11 mouse cellular contexts compared by ENCODE assay signal in genomic region chr5:151126608-151127005, GRCm38 (mm10).
DNase-seq lines count a peak whose midpoint lies in the region; ATAC-seq and TF ChIP-seq lines count a peak whose summit lies in the region.
"Had no signal": no experiment of that assay in that cellular context is flagged by ENCODE, and none has a peak within 500 bp of the region (broad histone marks: within the 10 kb centered on the region; RNA-seq: fewer than 3 reads in every experiment).

No protein-coding gene starts in this region.

- no peaks in the 10 kb centered on the region for H3K36me3 ChIP-seq in hindbrain, embryonic 13.5 days
- H3K36me3 ChIP-seq in hindbrain, embryonic 10.5 days = no peaks in the 10 kb centered on the region
- H3K36me3 ChIP-seq in intestine, embryonic 14.5 days (ENCODE audit: control insufficient read depth, insufficient read depth, low read length) = no peaks in the 10 kb centered on the region
- H3K36me3 ChIP-seq in small intestine, adult 2 months (ENCODE audit: control insufficient read depth, insufficient read depth, low read length) = no peaks in the 10 kb centered on the region
- H3K36me3 ChIP-seq: forebrain, embryonic 10.5 days had no signal

- ATAC-seq in hindbrain, embryonic 13.5 days (ENCODE audit: low FRiP score) = no peak
- no peak for ATAC-seq in intestine, embryonic 14.5 days (replicated peaks; ENCODE audit: low FRiP score, low TSS enrichment, low read depth)
- ATAC-seq: CD4-positive, CD25-positive, alpha-beta regulatory T cell, adult 4 months had no signal

- H3K4me1 ChIP-seq in hindbrain, embryonic 13.5 days (replicated peaks) = peaks cover 16% of the 10 kb centered on the region
- H3K4me1 ChIP-seq in hindbrain, embryonic 10.5 days (replicated peaks) = 0 out of 2 replicates have a peak, but pooled peaks cover 7% of the 10 kb centered on the region
- H3K4me1 ChIP-seq in lung, adult 2 months (ENCODE audit: control insufficient read depth, insufficient read depth, low read length) = peaks cover 8% of the 10 kb centered on the region
- peaks cover 10% of the 10 kb centered on the region; the same call in 1 of the 2 replicates for H3K4me1 ChIP-seq in intestine, embryonic 14.5 days (replicated peaks; ENCODE audit: control insufficient read depth, insufficient read depth, low read length)
- H3K4me1 ChIP-seq in small intestine, adult 2 months (ENCODE audit: control insufficient read depth, insufficient read depth, insufficient read length, low read length) = no peaks in the 10 kb centered on the region

- TF ChIP-seq CTCF in lung, adult 2 months (IDR thresholded peaks at IDR 0.05; ENCODE audit: insufficient read depth, low read length) = no peak
- TF ChIP-seq CTCF in small intestine, adult 2 months (IDR thresholded peaks at IDR 0.05; ENCODE audit: extremely low read depth, insufficient read length, insufficient replicate concordance, low read depth, low read length) = no peak

- H3K27ac ChIP-seq in hindbrain, embryonic 13.5 days = no peak overlapping the region
- no peak overlapping the region for H3K27ac ChIP-seq in hindbrain, embryonic 10.5 days
- peak overlapping the region; percentile 87 for H3K27ac ChIP-seq in intestine, embryonic 14.5 days (ENCODE audit: low read depth)
- peak overlapping the region; percentile 63; the same call in 1 of the 2 replicates for H3K27ac ChIP-seq in small intestine, adult 2 months (ENCODE audit: insufficient read depth, low read depth, low read length)

- H3K4me3 ChIP-seq in hindbrain, embryonic 13.5 days = no peak overlapping the region
- H3K4me3 ChIP-seq in hindbrain, embryonic 10.5 days = no peak overlapping the region
- H3K4me3 ChIP-seq in lung, adult 2 months (replicated peaks; ENCODE audit: extremely low read depth, low read depth, low read length) = peak overlapping the region; percentile 37
- peak overlapping the region; percentile 39 for H3K4me3 ChIP-seq in intestine, embryonic 14.5 days (ENCODE audit: low read depth, low read length)
- H3K4me3 ChIP-seq in small intestine, adult 2 months (ENCODE audit: low read depth, low read length) = peak overlapping the region; percentile 34; the same call in 1 of the 2 replicates
- H3K4me3 ChIP-seq: forebrain, embryonic 10.5 days had no signal

- WGBS in hindbrain, embryonic 13.5 days = 72% methylated on average over 10 of the region's 10 CpGs
- WGBS in hindbrain, embryonic 10.5 days = 87% methylated on average over 10 of the region's 10 CpGs
- WGBS in lung, adult 2 months = 69% methylated on average over 10 of the region's 10 CpGs
- WGBS in intestine, embryonic 14.5 days = 35% methylated on average over 10 of the region's 10 CpGs
- 72% methylated on average over 10 of the region's 10 CpGs for WGBS in small intestine, adult 2 months

- H3K9ac ChIP-seq in hindbrain, embryonic 13.5 days = no peak overlapping the region
- peak overlapping the region; percentile 51 for H3K9ac ChIP-seq in intestine, embryonic 14.5 days (ENCODE audit: low read length)

- no peak for DNase-seq in hindbrain, embryonic 10.5 days (ENCODE audit: low spot score)
- DNase-seq in lung, adult 2 months = no peak
- no peak for DNase-seq in lung, postnatal 4 days
- DNase-seq in intestine, embryonic 14.5 days (ENCODE audit: low spot score) = no peak
- DNase-seq in gastrocnemius, postnatal 36 days = no peak
- no peak for DNase-seq in adrenal gland, adult (ENCODE audit: inconsistent age in 2 of 2, low spot score in 1 of 2)
- DNase-seq: adrenal gland, adult 2 months had no signal

- no peak for TF ChIP-seq POLR2A in lung, adult 2 months (IDR thresholded peaks at IDR 0.05; ENCODE audit: borderline replicate concordance, extremely low read depth, low read depth, low read length)
- TF ChIP-seq POLR2A in small intestine, adult 2 months (IDR thresholded peaks at IDR 0.05; ENCODE audit: low read depth, low read length) = no peak

- intact Hi-C loops in gastrocnemius, postnatal 36 days (cut with DNase I) = no loop called here

- H3K9me3 ChIP-seq in hindbrain, embryonic 13.5 days = no peaks in the 10 kb centered on the region
- H3K9me3 ChIP-seq in hindbrain, embryonic 10.5 days = no peaks in the 10 kb centered on the region
- no peaks in the 10 kb centered on the region for H3K9me3 ChIP-seq in intestine, embryonic 14.5 days (ENCODE audit: control insufficient read depth, low read length)
- H3K9me3 ChIP-seq: forebrain, embryonic 10.5 days had no signal

- peak overlapping the region; percentile 18; the same call in 1 of the 2 replicates for H3K4me2 ChIP-seq in hindbrain, embryonic 13.5 days
- peak overlapping the region; percentile 51 for H3K4me2 ChIP-seq in intestine, embryonic 14.5 days (ENCODE audit: low read length)

- no peaks in the 10 kb centered on the region for H3K27me3 ChIP-seq in hindbrain, embryonic 13.5 days
- H3K27me3 ChIP-seq in hindbrain, embryonic 10.5 days (ENCODE audit: insufficient read depth, poor library complexity, severe bottlenecking) = no peaks in the 10 kb centered on the region
- H3K27me3 ChIP-seq in intestine, embryonic 14.5 days (replicated peaks; ENCODE audit: control insufficient read depth, insufficient read depth, low read length) = no peaks in the 10 kb centered on the region
- H3K27me3 ChIP-seq in small intestine, adult 2 months (ENCODE audit: control insufficient read depth, insufficient read depth, low read length) = no peaks in the 10 kb centered on the region

Comparison
In these comparisons a context has a peak if more than half of its experiments do, and no peak if none do; other contexts are left out.
1. H3K27ac ChIP-seq: peak in intestine, embryonic 14.5 days (single experiment) and small intestine, adult 2 months (single experiment); none in hindbrain, embryonic 13.5 days (single experiment) and hindbrain, embryonic 10.5 days (single experiment).
2. H3K4me3 ChIP-seq: peak in lung, adult 2 months (single experiment), intestine, embryonic 14.5 days (single experiment) and small intestine, adult 2 months (single experiment); none in hindbrain, embryonic 13.5 days (single experiment) and hindbrain, embryonic 10.5 days (single experiment).